Mouse (Mus musculus) lung, postnatal 0 days (tissue): Measurements from ENCODE around the gene Gm49337. TPM values are rescaled to one million over a fixed set of nuclear protein-coding genes. Genes with fewer than 3 reads are reported as not detected.

Experiments used
- ATAC-seq: fragments of 200-750 bp; cut with Nextera tagmentation; 2 replicates; pipeline ENCODE4 v1.8.0; 2017; ENCODE audit warnings: moderate library complexity
- DNase-seq: peaks from one replicate; pipeline ENCODE4 v3.0.0-alpha.2; 2016; ENCODE audit warnings: low spot score
- H3K27ac ChIP-seq: fragments of 300-500 bp; sonication (generic); 2 replicates; pipeline ENCODE4 v1.5.1; 2014; ENCODE audit warnings: antibody characterized with exemption, mild to moderate bottlenecking, low read length, mixed read lengths
- H3K27me3 ChIP-seq: fragments of 300-500 bp; sonication (generic); replicated peaks from 2 replicates; pipeline ENCODE4 v1.6.1; 2014; ENCODE audit warnings: low read length, mixed read lengths; ENCODE audit not compliant: insufficient read depth
- H3K36me3 ChIP-seq: fragments of 300-500 bp; sonication (generic); 2 replicates; pipeline ENCODE4 v1.6.1; 2014; ENCODE audit warnings: low read length, mixed read lengths; ENCODE audit not compliant: insufficient read depth
- H3K4me1 ChIP-seq: fragments of 300-500 bp; sonication (generic); 2 replicates; pipeline ENCODE4 v1.6.1; 2014; ENCODE audit warnings: antibody characterized with exemption, low read depth, low read length, mixed read lengths; ENCODE audit not compliant: insufficient read depth
- H3K4me2 ChIP-seq: fragments of 300-500 bp; sonication (generic); replicated peaks from 2 replicates; pipeline ENCODE4 v1.6.1; 2014; ENCODE audit warnings: low read depth, mild to moderate bottlenecking, low read length, moderate library complexity, mixed read lengths
- H3K4me3 ChIP-seq: fragments of 300-500 bp; sonication (generic); 2 replicates; pipeline ENCODE4 v1.5.1; 2014; ENCODE audit warnings: low read depth, low read length
- H3K9ac ChIP-seq: fragments of 300-500 bp; sonication (generic); replicated peaks from 2 replicates; pipeline ENCODE4 v1.6.1; 2014; ENCODE audit warnings: low read depth, mild to moderate bottlenecking
- H3K9me3 ChIP-seq: fragments of 300-500 bp; sonication (generic); 2 replicates; pipeline ENCODE4 v1.6.1; 2016; ENCODE audit warnings: low read length, mixed read lengths
- CTCF ChIP-seq: IDR thresholded peaks from 2 replicates; pipeline ENCODE4 v1.5.1; 2016; ENCODE audit warnings: antibody characterized with exemption, mild to moderate bottlenecking
- EP300 ChIP-seq: IDR thresholded peaks from 2 replicates; pipeline ENCODE4 v1.6.1; 2016; ENCODE audit warnings: antibody characterized with exemption, mild to moderate bottlenecking, control low read depth
- WGBS: fragments of 180-500 bp; shearing (Covaris S2); extraction: QIAGEN DNeasy Blood & Tissue Kit; methylation state at CpG from one replicate; pipeline ENCODE4 v1.1.7; 2014; 5-methylcytosine and 5-hydroxymethylcytosine counted together
- polyA plus RNA-seq: library from polyadenylated mRNA; unstranded; fragments of >200 nt; fragmentation: Nextera tagmentation; extraction: Ambion mirVana; gene quantifications from 2 replicates; pipeline ENCODE4 v1.2.1, GENCODE M21; 2015

The Gm49337 gene
- polyA plus RNA-seq, 1 experiment from 2014 or later: not detected

DNA sequence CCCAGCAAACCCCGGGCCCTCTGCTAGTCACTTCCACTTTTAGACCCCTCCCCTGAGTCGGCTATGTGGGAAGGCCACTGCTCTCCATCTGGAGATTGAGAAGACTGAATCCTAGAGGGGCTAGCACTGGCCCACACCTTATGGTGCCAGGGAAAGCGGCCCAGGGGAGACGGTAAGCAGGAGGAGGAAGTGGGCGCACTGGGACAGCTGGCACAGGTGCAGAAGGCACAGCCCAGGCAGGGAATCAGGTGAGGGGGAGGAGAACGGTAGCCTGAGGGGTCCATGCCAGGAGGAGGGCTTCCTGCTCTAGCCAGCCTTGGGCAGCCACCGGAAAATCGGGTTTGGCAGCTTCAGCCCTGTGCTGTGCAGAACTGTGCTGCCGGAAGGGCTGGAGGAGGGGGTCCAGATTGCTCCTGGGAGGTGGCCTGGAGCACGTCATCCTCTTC is 3.4 kb downstream of the Gm49337 start:
- peak overlapping the region; percentile 10; the same call in 1 of the 2 replicates for H3K4me3 ChIP-seq
- H3K4me2 ChIP-seq: peak overlapping the region; percentile 56
- H3K9me3 ChIP-seq: no peaks in the 10 kb centered on the region
- no peaks in the 10 kb centered on the region for H3K36me3 ChIP-seq
- H3K9ac ChIP-seq: 0 out of 2 replicates have a peak overlapping the region, but pooled peaks have one; percentile 29
- H3K27ac ChIP-seq: peak overlapping the region; percentile 95
- H3K27me3 ChIP-seq: no peaks in the 10 kb centered on the region
- DNase-seq (peak; percentile 94), ATAC-seq (peak; percentile 91)
- H3K4me1 ChIP-seq: peaks cover 10% of the 10 kb centered on the region
- 7% methylated on average over 10 of the region's 10 CpGs for WGBS
- TF ChIP-seq CTCF (no peak), EP300 (no peak)

DNA sequence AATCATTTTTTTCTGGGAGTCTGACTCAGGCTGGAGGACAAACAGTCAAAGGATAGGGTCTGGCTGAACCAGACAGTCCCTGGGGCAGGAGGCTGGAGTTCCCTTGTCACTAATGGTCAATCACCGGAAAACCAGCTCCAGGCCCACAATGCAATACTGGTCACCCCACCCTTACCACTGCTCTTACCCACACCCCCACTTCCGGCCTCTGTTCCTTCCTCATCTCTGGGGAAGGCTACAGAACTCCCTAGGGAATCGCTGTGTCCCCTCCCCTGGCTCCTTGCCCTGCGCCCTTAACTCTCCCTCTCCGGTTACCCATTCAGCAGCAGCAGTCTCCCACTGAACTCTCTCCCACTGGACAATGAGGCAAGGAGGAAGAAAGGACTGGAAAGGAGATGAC is 4.0 kb downstream of the Gm49337 start:
- Histone ChIP-seq H3K9ac (no peak overlapping the region), H3K4me2 (peak overlapping the region; percentile 56), H3K4me3 (no peak overlapping the region), H3K4me1 (peaks cover 10% of the 10 kb centered on the region), H3K27ac (peak overlapping the region; percentile 95), H3K9me3 (no peaks in the 10 kb centered on the region), H3K27me3 (no peaks in the 10 kb centered on the region), H3K36me3 (no peaks in the 10 kb centered on the region)
- 14% methylated on average over 5 of the region's 5 CpGs for WGBS
- DNase-seq (peak; percentile 91), ATAC-seq (peak; percentile 79)
- no peak for TF ChIP-seq CTCF
- peak; percentile 86 for TF ChIP-seq EP300

DNA sequence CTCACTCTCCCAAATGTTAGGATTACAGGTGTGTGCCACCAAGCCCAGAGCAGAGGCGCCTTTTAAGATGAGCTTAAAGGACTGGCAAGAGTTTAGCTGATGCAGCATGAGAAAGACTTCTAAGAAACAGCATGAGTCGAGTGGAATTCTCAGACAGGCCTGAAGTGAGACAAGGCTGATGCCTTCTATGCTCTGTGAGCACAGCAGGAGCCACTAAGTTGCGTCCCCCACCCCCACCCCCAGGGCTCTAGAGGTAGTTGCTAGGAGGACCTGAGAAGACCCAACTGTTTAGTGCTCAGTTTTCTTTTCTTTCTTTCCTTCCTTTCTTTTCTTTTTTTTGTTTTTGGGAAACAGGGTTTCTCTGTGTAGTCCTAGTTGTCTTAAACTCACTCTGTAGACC is 8.9 kb downstream of the Gm49337 start:
- no peak overlapping the region for H3K27ac ChIP-seq
- 64% methylated on average over 3 of the region's 3 CpGs for WGBS
- DNase-seq (no peak), ATAC-seq (no peak)
- no peaks in the 10 kb centered on the region for H3K27me3 ChIP-seq
- no peaks in the 10 kb centered on the region for H3K36me3 ChIP-seq
- TF ChIP-seq CTCF: no peak
- TF ChIP-seq EP300: no peak
- H3K4me1 ChIP-seq: peaks cover 4% of the 10 kb centered on the region; the same call in 1 of the 2 replicates
- H3K4me3 ChIP-seq: no peak overlapping the region
- H3K4me2 ChIP-seq: no peak overlapping the region
- H3K9me3 ChIP-seq: no peaks in the 10 kb centered on the region
- no peak overlapping the region for H3K9ac ChIP-seq

- H3K4me3 ChIP-seq: no peak overlapping the region
- no peaks in the 10 kb centered on the region for H3K27me3 ChIP-seq
- no peaks in the 10 kb centered on the region for H3K9me3 ChIP-seq
- ATAC-seq (peak; percentile 84), DNase-seq (peak; percentile 48)
- H3K36me3 ChIP-seq: no peaks in the 10 kb centered on the region
- peak overlapping the region; percentile 45; the same call in 1 of the 2 replicates for H3K27ac ChIP-seq
- H3K4me2 ChIP-seq: peak overlapping the region; percentile 44; the same call in 1 of the 2 replicates
- H3K4me1 ChIP-seq: peaks cover 4% of the 10 kb centered on the region; the same call in 1 of the 2 replicates
- no peak for TF ChIP-seq CTCF
- TF ChIP-seq EP300: peak; percentile 57
- H3K9ac ChIP-seq: no peak overlapping the region
- 8% methylated on average over 12 of the region's 12 CpGs for WGBS
Observed at GRCm38 (mm10) chr4:116182745-116183144, 9.6 kb downstream of the Gm49337 start.

- H3K4me1 ChIP-seq: peaks cover 4% of the 10 kb centered on the region; the same call in 1 of the 2 replicates
- no peak overlapping the region for H3K4me3 ChIP-seq
- H3K4me2 ChIP-seq: no peak overlapping the region
- no peak for TF ChIP-seq CTCF
- TF ChIP-seq EP300: no peak
- 77% methylated on average over 4 of the region's 4 CpGs for whole genome bisulfite sequencing
- DNase-seq (no peak), ATAC-seq (no peak)
- H3K9ac ChIP-seq: no peak overlapping the region
- no peaks in the 10 kb centered on the region for H3K27me3 ChIP-seq
- H3K36me3 ChIP-seq: no peaks in the 10 kb centered on the region
- no peaks in the 10 kb centered on the region for H3K9me3 ChIP-seq
- no peak overlapping the region for H3K27ac ChIP-seq
Observed at GRCm38 (mm10) chr4:116185083-116185482, 11.9 kb downstream of the Gm49337 start.

DNA sequence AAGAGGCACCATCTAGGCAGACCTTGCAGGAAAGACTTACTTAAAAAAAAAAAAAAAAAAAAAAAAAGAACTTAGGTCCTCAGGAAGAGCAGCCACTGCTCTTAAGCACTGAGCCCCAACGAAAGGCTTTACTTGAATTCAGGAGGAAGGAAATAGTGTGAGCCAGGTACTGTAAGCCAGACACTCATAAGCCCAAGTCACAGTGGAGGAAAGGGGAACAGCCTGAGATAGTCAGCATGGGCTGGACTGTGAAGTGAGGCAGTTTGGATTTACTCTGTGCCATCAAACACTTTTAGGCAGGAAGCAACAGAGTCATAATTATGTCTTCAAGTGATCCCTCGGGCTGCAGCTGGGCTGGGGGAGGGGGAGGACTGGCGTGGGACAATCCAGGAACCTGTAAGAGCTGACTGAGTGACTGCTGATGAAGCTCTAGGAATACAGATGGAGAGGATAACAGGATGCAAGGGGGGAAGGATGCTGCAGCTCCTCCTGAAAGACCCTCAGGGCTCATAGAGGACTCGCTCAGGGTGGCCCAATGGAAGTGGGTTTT is 19.2 kb downstream of the Gm49337 start:
- no peaks in the 10 kb centered on the region for H3K27me3 ChIP-seq
- H3K9me3 ChIP-seq: no peaks in the 10 kb centered on the region
- H3K4me3 ChIP-seq: no peak overlapping the region
- WGBS: 30% methylated on average over 4 of the region's 4 CpGs
- no peak overlapping the region for H3K27ac ChIP-seq
- ATAC-seq (peak; percentile 37), DNase-seq (no peak)
- no peak overlapping the region for H3K9ac ChIP-seq
- TF ChIP-seq CTCF (no peak), EP300 (no peak)
- H3K36me3 ChIP-seq: no peaks in the 10 kb centered on the region
- H3K4me1 ChIP-seq: no peaks in the 10 kb centered on the region
- no peak overlapping the region for H3K4me2 ChIP-seq
